Mouse (Mus musculus) thymus, postnatal 4 days (tissue): ENCODE results near the gene Kcnip1.

ENCODE experiments used
- DNase-seq: peaks from one replicate; pipeline ENCODE4 v3.0.0; 2021

The Kcnip1 gene

DNA sequence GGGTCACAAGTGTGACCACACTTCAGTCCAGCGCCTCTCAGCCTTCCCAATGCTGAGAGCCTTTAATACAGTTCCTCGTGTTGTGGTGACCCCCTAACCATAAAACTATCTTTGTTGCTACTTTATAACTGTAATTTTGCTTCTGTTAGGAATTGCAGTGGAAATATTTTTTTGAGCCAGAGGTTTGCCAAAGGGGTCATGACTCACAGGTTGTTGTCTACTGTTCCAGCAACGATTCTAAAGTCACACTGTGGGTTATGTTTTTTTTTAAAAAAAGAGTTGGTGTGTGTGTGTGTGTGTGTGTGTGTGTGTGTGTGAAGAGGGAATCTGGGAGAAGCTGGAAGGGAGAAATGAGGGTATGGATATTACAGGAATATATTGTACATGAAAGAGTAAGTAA is 337.7 kb downstream of the Kcnip1 start:
- DNase-seq = no peak

DNA sequence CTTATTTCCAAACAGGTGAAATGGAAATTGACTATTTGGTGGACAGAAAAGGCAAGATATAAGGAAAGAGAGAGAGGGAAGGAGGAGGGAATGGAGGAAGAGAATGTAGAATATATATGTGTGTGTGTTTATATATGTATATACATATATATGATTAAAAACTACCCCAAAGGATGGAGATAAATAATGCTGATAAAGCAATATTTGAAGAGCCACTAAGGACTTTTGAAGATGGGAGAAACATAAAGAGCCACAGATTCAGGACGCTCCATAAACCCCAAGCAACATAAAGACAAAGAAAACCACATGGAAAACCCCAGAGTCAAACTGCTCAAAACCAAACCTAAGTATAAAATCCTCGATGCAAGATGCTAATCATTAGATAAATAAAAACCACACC is 338.5 kb downstream of the Kcnip1 start:
- no peak for DNase-seq

- DNase-seq = no peak
Measured at GRCm38 (mm10) chr11:33649358-33649757, 343.6 kb downstream of the Kcnip1 start.

GRCm38 (mm10) chr11:33637107-33637506 is 355.8 kb downstream of the Kcnip1 start:
- no peak for DNase-seq

DNA sequence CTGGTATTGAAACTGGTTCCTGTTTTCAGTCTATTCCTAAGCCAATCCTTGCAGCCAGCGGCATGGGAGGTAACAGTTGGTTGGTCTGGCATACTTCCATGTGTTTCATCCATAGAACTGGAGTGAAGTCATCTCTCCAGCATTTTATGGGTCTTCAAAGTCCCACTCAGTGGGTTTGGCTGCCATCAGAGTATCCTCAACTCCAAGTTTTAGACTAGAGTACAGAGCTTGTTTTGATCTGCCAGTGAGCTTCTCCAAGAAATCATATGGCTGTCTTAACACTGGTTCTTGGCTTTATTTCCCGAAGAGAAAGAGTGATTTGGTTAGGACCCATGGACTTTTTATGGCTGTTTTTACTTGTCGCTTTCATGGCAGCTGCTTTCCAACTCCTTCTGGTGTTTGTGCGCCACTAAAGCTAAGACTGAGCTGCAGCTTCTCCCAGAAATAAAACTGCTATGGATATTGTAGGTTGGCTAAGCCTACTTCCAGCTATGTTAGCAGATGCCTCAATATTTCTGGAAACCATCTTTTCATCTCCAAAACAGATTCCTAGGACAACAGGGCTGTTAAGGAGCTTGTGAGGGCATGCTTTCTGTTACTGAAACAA is 365.7 kb downstream of the Kcnip1 start:
- DNase-seq = no peak

DNA sequence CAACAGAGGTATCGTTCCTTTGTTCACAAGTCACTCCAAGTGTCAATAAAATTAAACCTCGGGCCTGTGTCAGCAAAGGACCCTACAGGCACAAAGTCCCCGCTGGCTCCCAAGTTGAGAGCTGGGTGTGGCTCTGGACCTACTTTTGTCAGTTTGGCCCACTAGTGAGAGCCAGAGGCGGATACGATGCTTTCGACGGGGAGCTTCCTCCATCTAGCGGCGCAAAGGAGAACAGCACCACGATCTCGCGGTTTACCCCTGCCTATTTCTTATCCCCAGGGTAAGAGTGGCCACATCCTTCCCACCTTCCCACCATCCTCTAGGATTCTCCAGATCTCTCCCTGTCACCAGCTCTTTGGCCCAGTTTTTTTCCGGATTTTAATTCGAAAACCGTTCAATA is 378.7 kb downstream of the Kcnip1 start:
- DNase-seq = peak; percentile 72

DNA sequence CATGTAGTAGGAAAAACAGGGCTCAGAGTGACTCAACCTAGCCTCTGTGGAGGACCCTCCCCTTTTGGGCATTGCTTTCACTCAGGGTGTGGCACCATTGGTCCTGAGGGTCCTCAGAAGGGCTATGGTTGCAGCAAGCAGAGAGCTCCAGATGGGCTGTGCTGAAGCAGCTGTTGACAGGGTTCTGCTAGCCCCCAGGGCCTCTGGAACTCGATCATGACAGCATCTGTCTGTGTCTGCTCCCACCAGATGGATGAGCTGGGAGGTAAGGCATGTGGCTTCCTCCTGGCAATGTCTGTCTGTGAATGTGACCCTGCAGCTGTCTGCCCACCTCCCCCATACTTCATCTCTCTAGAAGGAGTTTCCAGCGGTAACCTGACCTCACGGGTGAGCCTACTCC is 385.2 kb downstream of the Kcnip1 start:
- DNase-seq = no peak

- DNase-seq = no peak
Measured at GRCm38 (mm10) chr11:33603174-33603573, 389.8 kb downstream of the Kcnip1 start.

- no peak for DNase-seq
Measured at GRCm38 (mm10) chr11:33598986-33599385, 394.0 kb downstream of the Kcnip1 start, which contains the start of gene D130052B06Rik. Gene D130052B06Rik (plus strand): TSS chr11:33599302.

DNA sequence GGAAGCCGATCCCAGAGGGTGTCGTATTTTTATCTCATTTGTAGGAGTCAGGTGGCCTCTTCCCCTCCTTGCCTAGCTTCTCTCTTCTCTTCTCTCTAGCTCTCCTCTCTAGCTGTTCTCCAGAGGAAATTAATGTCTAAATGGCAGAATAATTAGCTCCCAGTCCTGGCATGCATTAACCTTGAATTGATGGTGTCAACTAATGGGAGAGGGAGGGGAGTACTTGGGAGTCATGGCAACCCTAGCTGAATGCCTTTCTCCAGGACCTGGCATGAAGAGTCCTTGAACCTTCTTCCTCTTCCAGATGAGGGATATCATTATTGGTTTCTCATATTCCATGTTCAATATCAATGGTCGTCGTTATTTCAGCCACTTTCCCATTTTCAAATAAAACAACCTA is 396.3 kb downstream of the Kcnip1 start:
- no peak for DNase-seq

DNA sequence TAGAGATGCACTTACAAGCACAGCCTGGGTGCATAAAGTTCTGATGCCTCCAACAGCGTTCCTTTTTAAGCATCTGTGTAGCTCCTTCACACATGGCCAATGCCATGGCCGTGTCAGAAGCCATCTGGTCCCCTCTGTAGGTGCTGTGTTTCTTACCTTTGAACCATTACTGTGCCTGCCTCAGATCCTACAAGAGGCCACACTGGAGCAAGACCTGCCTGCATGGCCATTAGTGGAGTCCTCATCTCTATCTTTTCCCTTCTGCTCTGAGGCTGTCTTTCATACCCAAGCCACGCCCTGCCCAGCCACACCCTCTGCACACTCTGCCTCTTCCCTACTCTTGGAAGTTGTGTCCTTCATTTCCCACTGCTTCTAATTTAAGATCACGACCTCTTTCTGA is 400.1 kb downstream of the Kcnip1 start:
- DNase-seq = no peak

DNA sequence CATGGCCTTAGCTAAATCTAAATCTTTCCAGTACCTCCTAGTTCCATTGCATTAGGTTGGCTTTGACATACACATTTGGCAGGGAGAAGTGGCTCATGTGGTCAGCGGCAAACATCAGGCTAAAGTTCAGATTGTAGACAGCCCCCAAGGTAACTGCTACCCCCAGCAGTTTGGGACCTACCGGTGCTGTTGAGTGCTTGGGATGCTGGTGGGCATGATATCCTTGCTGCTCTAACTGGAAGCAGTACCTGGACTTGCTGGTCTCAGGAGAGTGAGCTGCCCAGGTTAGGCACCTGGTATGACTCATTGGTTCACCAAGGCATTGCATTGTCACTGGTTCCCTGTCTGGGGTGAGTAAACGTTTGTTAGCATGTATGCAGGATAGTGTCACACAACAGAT is 402.2 kb downstream of the Kcnip1 start:
- no peak for DNase-seq

DNA sequence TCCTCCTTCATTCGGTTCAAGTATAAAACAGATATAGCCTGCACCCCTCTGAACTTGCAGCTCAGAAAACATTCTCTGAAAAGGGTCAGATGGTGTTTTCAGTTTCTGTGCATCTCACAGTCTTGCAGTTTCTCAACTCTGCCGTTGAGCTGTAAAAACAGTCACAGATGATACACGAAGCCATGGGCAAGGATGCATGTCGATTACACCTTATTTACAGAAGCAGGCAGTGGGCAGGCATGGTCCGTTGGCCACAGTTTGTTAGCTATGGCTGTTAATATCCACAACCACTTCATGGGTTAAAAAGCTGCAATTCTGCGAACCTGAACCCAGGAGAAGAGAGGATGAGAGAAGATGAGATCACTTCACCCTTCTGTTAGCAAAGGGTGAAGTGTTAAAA is 406.3 kb downstream of the Kcnip1 start:
- no peak for DNase-seq

DNA sequence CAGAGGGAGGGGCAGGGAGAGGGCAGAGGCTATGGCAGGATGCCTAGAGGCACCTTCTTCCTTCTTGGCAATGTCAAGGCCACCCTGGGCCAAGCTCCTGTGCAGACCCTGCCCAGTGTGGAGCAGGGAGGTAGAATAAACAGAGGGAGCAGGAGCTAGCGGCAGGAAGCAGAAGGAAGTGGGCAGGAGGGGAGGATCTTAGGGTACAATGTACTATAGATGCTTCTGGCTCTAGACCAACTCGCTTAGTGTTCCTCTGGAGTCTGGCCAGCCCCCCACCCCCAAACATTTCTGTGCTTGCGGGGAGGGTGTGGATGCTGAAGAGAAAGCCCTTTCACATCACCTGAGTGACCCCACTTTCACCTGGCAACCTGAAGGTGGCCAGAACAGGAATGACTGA is 413.3 kb downstream of the Kcnip1 start:
- DNase-seq = no peak
